Mouse (Mus musculus) liver, postnatal 0 days (tissue): Measurements from ENCODE around the gene Wdr45b.

Experiments
- CTCF ChIP-seq: sonication (generic); IDR thresholded peaks from 2 replicates; pipeline ENCODE4 v1.5.1; 2016; ENCODE audit warnings: antibody characterized with exemption, low read depth
- EP300 ChIP-seq: IDR thresholded peaks from 2 replicates; pipeline ENCODE4 v1.6.1; 2016; ENCODE audit warnings: antibody characterized with exemption, low read depth, mild to moderate bottlenecking

- TF ChIP-seq CTCF = no peak
- no peak for TF ChIP-seq EP300
These were observed 22.6 kb downstream of the Wdr45b start for GRCm38 (mm10) chr11:121331641-121332040.
